Mouse (Mus musculus) T-cell, adult 2 months (primary cell): ENCODE measurements around the gene Fam205a1.
"Not testable (repeated sequence)": the region's sequence is repeated elsewhere in the genome, so short reads cannot be mapped to it uniquely, and the experiment has no call there.

Experiments
- DNase-seq: peaks from one replicate; pipeline ENCODE4 v3.0.0; 2022; ENCODE audit warnings: low spot score

The Fam205a1 gene

DNA sequence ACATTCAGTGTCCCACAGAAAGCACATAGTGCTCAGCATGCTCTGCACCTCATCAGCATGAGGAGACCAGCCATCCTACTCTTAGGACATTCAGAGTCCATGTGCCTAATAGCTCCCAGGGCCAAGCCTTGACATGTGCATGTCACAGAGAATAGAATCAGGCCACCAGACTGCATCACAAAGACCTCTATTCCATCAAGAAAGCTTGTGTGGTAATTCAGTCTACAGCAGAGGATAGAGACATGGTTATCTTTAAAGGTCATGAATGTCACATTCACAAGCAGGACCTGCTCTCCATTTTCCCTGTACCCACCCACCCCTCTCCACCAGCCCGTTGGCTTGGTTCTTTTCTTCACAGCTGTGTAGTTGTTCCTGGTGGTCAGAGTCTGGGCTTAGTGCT is at the start of gene Fam205a1:
TSS of gene Fam205a1 (minus strand) at position 101 of the 400 bp plus-strand sequence.
- not testable (repeated sequence) for DNase-seq

DNA sequence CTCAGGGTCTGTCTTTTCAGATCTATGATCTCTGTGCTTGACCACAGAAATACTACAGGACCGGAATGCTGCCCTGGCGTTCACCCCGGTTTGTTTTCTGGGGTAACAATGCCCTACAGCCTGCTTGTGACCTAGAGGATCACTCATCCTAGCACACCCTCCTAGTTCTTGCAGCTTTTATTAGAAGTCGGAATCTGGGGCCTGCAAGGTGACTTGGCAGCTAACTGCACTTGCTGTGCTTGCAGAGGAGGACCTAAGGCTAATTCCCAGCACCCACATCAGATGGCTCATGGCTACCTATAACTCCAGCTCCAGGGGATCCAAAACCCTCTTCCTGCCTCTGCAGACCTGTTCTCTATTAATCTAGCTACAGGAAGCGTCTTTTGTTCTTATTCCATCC is 49.0 kb upstream of the Fam205a1 start:
- no peak for DNase-seq

DNA sequence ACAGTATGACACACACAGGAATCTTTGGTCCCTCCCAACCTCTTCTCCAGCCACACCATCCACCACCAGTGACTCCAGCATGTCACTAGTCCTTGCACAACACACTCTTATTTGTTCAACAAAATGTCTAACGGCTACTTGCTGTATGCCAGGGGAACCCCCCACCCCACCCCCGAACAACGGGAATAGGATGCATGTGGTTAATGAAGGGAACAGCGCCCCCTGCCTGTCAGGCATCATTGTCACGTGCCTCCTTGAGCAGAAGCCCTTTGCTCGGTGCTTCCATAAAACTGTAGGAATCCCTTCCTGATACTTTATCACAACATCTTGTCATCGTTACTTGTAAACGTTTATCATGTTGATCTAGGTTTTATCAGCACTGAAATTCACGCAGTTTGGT is 48.5 kb upstream of the Fam205a1 start:
- no peak for DNase-seq

DNA sequence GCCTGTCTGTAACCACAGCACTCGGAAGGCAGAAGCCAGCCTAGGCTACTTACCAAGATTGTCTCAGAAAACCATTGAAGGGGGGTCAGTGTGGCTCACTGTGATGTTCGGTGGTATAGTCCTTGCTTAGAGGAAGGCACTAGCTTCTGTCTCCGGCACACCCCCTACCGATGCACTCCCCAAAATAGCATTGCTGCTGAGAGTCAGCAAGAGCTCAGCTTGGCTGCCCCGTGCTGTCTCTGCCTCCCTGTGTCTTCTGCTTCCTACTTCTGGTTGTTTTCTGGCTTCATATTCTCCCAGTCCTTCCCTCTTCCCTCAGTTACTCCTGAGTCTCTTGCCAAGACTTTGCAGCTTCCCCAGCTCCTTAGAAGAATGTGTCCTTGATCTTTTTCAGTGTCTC is 47.2 kb upstream of the Fam205a1 start:
- no peak for DNase-seq

DNA sequence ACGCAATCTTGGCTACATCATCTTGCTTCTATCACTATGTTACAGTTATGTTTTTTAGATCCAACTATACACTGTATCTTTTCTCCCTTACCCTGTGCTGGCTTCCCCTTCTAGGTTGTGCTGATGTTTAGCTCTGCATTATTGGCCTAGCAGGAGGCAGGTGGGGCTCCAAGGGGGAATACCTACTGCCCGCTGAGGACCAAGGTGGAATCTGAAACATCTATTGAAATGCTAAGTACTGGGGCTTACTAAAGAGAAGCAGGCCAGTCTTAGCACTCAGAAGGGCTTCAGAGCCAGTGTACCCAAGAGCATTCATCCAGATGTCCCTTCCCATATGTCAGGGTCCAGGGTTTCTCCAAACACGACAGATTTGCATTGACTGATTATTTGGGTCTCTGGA is 45.2 kb upstream of the Fam205a1 start:
- no peak for DNase-seq

DNA sequence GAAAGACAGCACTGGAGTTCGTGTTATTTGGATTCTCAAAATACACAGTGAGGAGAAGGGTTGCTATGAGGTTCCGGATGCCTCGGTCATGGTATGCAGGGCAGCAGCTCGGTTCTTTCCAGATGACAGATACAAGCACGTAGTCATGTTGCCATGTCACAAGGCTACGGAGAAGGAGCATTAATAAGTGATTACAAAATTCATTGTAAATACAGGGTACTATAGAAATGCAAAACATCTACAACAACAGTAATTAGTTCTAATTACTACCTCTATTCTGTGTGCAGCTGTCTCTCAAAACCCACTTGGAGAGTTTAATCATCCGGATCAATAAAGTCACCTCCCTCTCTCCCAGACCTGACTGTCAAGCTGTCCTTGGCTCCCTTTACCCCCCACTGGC is 41.4 kb upstream of the Fam205a1 start:
- no peak for DNase-seq

DNA sequence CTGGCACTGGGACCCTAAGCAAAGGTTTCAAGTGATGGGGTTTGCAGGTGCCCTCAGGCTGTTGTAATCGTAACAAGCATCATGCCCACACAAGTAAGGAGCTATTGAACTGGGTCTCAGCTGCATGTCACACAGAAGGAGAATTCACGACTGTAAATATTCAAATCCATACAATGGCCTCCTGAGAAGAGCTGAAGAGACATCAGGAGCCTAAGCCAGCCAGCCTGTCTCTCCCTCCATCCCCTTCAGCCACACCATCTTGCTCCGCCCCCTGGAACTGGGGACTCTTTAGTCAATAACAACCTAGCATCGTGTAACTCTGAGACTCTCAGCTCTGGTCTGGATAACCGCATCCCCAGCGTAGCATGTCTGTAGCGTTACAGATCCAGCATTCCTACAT is 37.5 kb upstream of the Fam205a1 start:
- DNase-seq = no peak

DNA sequence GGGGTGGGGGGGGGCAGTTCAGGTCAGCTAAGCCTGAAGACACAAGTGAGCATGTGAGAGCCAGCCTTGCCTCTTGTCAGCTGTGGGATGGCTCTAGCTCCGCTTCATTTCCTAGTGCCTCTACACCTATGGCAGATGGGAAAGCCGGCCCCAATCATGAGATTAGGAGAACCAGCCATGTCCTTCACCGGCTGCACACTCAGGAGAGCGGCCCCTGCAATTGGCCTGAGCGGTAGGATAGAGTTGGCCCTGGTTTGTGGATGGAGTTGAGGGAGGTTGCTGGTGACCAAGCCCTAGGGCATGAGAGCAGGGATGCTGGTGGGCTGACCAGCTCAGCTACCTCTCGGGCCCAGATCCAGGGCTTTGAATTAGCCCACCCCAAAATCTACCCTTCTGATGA is 35.1 kb upstream of the Fam205a1 start:
- DNase-seq = no peak

DNA sequence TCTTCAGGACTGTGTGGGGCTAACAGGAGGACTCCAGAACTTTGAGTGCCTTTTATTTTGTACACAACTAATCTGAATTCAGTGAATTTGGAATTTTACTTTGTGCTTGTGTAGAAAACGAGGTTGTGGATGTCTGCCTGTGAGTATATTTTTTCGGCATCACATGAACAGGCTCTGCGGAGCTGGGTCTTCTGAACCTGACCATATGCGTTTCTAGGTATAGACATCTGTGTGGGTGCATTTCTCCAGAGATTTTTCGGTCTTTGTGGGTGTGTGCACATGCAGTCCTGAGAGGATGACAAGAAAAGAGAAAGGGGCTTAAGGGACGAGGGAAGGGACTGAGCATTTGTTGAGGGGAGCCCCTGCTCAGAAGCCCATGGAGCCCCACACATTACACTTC is 33.2 kb upstream of the Fam205a1 start:
- no peak for DNase-seq

DNA sequence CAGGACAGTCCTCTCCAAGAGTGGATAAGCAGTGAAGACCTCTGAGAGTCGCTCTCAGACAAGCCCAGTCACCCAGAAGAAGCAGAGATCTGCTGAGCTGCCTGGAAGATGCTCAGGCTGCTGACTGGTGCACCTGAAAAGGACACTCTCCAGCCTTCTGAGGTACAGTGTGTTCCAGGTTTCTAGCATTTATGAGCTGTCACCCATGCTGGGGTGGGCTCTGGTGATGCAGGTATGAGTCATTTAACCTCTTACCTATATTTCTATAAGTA is 26.9 kb upstream of the Fam205a1 start:
- DNase-seq = no peak

DNA sequence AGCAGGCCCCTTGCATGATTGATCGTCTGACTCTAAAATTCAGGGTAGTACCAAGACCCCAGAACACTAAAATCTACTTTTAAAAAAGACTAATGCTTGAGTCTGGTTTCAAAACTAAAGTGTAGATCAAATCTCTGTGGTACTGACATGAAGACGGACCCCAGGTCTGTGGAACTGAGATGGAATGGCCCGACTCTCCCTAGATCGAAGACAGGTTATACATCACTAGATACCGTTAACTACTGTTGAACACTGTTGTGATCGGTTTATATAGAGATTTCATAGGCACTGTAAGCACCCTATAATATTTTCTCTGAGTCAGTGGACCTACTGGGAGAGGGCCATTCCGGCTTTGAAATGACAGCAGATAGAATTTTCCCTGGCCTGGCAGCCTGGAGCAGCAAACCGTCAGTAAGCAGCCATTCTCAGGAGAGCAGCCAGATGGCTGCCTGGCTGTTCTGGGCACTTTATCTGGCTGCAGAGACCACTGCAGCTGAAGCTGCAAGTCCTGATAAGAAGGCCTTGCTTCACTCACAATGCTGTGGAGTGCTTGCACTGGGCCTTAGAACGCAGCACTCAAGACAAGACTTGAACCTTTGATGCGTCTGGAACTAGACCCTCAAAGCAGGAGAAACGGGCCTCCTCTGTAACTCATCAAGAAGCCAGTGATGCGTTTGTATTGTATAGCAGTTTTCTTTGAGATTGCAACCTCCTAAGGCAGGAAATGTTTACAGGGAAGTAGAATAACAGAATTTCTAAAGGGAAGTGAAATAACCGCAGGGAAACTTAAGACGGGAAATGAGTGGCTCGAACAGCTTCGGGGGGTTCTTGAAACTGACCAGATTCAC is 26.4 kb upstream of the Fam205a1 start:
- DNase-seq = no peak

DNA sequence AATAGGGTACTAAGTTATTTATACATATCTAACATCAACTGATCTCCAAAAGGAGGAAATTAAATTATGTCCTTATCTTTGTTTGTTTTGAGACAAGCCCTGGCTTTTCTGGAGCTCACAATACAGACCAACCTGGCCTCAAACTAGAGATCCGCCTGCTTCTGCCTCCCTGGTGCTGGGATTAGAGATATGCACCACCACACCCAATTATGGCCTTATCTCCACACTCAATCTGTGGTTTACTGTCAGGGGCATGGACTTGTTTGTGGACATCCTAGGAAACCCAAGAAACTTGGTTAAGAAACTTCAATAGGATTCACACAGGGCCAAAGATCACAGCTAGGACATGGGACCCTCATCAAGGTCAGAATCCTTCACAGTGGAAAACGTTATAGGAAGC is 24.0 kb upstream of the Fam205a1 start:
- DNase-seq = no peak

DNA sequence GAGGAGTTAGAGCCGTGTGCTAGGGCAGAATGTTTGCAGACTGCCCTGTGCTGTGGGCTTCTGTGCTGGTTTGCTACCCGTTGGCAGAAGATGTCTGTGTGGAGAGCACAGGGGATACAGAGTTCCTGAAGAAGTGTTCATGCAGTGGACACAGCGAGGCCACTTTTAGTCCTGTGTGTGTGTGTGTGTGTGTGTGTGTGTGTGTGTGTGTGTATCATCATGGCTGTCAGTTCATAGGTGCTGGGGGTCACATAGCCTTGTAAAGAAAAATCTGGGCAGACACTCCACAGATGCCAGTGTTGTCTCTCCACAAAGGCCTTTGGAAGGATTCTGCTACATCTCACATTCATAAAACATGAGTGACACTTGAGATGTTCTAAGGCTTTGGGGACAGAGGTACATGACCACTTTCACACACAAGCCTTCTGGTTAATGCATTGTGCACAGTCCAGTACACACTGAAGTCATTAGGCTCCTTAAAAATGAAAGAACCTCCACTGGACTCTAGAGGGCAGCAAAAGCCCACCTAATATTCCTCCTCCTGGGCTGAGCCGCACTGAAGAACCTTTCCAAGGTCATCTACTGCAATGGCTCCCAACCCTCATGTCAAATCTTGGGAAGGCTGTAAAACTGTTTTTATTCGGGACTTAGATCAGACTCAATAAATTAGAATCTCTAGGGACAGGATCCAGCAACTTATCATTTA is 23.1 kb upstream of the Fam205a1 start:
- DNase-seq = peak; percentile 32

DNA sequence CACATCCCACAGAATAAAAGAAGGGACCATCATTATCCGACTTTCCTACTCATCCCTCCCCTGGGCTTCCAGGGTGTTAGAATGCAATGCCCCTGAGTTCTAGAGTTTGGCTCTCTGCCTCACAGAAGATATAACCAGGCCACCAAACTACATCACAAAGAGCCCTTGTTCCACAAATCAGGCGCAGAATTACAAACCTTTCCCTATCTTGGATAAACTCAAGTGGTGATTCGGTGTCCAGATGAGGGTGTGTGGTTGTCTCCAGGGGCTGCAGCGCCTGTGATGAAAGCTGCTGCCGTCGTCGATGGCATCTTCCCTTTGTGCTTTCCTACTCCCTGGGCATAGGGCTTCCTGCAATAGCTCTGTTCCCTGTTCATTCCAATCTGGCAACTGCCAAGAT is 20.4 kb upstream of the Fam205a1 start, which contains the start of gene Fam205c:
TSS of gene Fam205c (minus strand) at position 101 of the 400 bp plus-strand sequence.
- DNase-seq = no peak

DNA sequence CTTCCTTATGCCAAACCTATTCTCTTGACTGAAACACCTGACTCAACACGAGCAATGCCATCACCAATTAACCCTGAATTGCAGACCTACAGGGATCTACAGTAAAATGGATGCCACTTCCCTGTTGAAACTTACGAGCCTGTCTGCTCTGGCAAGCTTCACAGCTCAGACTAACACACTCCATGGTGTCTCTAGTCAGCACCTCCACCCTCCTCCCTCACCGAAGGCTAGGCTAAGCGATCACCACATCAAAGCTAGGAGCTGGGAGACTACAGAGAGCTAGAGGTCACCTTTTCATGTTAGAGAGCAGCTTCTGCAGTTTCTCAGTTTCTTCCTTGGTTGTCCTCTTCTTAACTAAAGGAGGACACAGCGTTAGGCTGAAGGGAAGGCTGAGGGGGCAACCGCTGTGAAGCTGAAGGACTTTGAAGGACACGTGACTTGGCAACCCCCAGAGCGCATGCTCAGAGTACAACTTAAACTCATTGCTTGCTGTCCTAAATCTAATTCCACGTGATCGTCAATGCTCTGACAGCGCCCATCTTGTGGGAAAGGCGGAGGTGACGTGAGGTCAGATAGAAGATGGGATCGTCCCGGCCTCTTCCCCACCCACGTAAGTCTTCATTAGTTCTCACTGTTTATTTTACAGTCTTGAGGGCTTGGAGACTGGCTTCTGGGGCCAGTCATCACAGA is 19.2 kb upstream of the Fam205a1 start:
- no peak for DNase-seq

DNA sequence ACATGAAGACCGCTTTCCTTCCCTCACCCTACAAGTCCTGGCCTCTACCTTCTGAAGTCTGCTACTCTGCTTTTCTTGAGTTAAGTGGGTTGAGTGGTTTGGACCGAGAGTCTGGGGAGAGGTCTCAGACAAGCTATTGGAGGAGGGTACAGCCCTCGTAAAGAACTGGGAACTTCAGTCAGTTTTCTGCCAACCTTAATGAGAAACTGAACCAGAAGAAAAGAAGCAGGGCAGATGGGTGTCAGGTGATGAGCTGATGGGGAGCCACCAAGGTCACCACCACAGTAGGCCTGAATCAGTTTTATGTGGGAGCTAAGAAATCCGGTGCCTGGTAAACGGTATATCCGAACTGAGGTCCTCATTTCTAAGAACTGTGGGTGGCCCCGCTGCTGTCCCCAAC is 18.5 kb upstream of the Fam205a1 start:
- no peak for DNase-seq

DNA sequence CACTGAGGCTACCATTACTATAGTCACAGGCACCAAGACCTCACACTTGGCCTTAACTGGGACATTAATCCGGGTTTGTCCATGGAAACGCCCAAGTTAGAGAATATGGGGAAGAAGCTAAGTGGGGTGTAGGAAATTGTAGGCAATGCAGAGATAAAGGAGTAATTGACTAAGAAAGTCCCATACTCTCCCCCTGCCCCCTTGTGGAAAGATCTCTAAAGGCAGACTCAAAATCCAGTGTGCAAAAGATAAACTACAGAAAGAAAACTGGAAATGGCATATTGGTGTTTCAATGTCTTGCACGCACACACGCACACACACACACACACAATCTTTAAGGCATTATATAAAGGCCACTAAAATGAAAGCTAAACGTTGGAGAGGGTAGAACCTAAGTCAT is 17.1 kb upstream of the Fam205a1 start:
- no peak for DNase-seq

DNA sequence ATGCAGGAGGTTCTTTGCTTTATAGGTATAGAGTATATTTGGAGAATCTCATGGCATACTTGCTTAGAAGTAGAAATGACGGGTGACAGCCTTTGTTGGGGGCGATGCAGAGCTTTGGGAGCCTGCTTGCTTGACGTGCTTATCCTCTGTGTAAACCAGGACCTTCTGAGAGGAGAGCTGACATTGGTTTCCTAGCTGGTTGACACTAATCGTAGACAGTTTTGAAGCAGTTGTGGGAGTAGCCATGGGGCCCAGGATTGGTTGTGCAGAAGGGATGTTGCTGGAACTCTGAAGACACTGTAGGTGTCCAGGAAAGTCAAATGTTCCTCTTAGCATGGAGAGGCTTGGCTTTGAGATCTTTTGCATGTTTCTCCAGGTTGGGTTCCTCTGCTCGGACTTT is 14.5 kb upstream of the Fam205a1 start:
- no peak for DNase-seq

DNA sequence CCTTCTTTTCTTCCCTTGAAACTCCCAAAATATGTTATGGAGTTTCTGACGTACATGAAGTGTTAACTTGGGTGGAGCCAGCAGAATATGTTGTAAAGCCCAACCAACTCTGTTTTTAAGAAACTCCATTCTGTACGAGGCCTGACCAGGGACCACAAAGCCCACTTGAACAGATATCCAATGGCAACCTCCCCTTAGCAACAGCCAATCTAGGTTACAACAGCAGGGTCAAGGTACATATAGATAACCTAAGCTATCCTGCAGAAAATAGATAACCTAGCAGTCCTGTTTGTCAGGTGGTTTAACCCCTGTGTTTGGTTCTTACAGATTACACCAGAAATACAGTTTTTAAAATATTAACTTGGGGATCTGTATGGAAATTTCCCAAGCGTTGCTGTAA is 13.7 kb upstream of the Fam205a1 start:
- DNase-seq = no peak

DNA sequence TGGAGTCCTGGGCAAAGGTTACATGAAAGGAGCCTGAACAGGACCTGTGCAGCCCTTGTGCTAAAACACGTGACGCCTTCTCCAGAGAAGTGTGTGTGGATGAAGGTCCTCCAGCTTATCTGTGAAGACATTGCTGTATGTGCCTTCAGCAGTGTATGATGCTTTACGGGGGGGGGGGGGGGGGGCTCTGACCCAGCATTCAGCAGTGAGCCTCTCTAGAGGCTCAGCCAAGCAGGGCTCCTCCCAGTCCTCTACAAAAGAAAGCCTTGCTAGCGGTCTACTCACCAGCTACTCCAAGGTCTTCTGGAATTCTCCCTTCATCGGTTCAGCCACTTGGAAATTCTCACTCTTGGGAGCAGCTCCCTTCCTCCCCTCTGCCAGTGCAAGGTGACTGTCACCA is 9.8 kb upstream of the Fam205a1 start:
- not testable (repeated sequence) for DNase-seq

DNA sequence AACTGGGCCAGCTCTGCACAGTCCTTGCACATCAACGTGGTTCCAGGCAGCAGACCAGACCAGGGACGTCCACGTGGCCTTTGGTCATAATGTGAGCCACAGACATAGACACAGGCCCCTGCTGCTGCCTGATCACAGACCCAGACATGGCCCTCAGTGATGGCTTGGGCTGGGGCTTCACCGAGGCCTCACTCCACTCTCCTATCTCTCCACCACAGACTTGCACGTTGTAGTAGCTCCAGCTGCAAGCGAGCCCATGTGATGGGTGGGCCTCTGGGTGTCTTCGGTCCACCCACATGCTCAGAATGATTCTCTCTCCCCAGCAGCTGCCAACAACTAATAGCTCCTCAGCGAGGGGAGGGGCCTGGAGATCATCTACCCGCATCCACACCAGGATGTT is 6.8 kb upstream of the Fam205a1 start:
- DNase-seq = not testable (repeated sequence)

DNA sequence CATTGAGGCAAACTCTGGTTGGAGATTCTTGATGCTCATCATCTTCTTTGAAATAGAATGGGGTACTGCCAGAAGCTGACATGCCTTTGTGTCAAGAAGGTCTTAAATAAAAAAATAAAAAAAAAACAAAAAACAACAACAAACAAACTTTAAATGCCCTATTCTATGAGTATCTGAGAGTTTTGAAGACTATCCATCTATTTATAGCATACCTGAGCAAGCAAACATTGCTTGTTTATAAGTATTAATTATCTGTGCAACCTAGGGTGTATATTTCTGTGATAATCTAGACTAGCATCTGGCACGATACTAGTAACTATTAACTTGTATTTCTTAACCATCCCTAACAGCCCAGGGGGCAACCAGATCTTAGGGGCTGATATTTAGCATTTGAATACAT is 3.0 kb upstream of the Fam205a1 start, which contains the start of gene Gm12394:
TSS of gene Gm12394 (minus strand) at position 101 of the 400 bp plus-strand sequence.
- not testable (repeated sequence) for DNase-seq
